Mouse (Mus musculus): ENCODE data around the gene Itga4.

DNA sequence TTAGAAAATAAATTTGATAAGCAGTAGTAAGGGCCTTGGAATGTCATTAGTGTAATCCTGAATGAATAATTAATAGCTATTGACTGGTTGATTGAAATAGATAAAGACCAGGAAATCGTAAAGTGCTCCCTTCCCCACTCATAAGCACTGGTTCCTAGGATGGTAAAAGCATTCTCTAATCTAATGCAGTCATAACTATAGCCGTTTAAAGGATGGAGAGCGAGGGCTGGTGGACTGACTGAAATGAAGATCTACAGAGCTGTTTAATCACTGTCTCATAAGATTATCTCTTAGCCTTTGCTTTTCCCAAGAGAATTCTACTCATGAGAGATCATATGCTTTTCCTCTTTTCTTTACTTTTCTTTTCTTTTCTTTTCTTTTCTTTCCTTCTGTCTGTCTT, 39.7 kb upstream of the Itga4 start:
- TF ChIP-seq CTCF (conservative IDR thresholded peaks at IDR 0.05; ENCODE audit: low read length) (no peak), POU5F1 (IDR thresholded peaks at IDR 0.05; ENCODE audit: borderline replicate concordance, low read length) (no peak), NANOG (IDR thresholded peaks at IDR 0.05; ENCODE audit: borderline replicate concordance, low read length) (no peak)
